Mouse (Mus musculus) stomach, embryonic 16.5 days (tissue): ENCODE measurements around the gene Dusp12. TPM values are rescaled to one million over a fixed set of nuclear protein-coding genes. Genes with fewer than 3 reads are reported as not detected.
A peak's percentile ranks its signal among the peaks of the same experiment; 100 is the strongest.

Experiments used
- ATAC-seq: fragments of 200-750 bp; cut with Nextera tagmentation; 2 replicates; pipeline ENCODE4 v1.8.0; 2017; ENCODE audit warnings: moderate number of reproducible peaks, moderate TSS enrichment; ENCODE audit not compliant: insufficient read depth, low FRiP score
- H3K27ac ChIP-seq: fragments of 300-500 bp; sonication (generic); 2 replicates; pipeline ENCODE4 v1.5.1; 2014; ENCODE audit warnings: low read length
- H3K27me3 ChIP-seq: fragments of 300-500 bp; sonication (generic); 2 replicates; pipeline ENCODE4 v1.6.1; 2014; ENCODE audit warnings: low read length, control low read depth, mixed read lengths; ENCODE audit not compliant: control insufficient read depth, insufficient read depth
- H3K36me3 ChIP-seq: fragments of 300-500 bp; sonication (generic); 2 replicates; pipeline ENCODE4 v1.6.1; 2014; ENCODE audit warnings: low read length; ENCODE audit not compliant: control insufficient read depth, insufficient read depth
- H3K4me1 ChIP-seq: fragments of 300-500 bp; sonication (generic); 2 replicates; pipeline ENCODE4 v1.6.1; 2014; ENCODE audit warnings: low read length, control low read depth, mixed read lengths; ENCODE audit not compliant: control insufficient read depth, insufficient read depth
- H3K4me2 ChIP-seq: fragments of 300-500 bp; sonication (generic); 2 replicates; pipeline ENCODE4 v1.6.1; 2014; ENCODE audit warnings: low read depth, low read length, mixed read lengths
- H3K4me3 ChIP-seq: fragments of 300-500 bp; sonication (generic); replicated peaks from 2 replicates; pipeline ENCODE4 v1.5.1; 2014; ENCODE audit warnings: mild to moderate bottlenecking, low read length
- H3K9ac ChIP-seq: fragments of 300-500 bp; sonication (generic); 2 replicates; pipeline ENCODE4 v1.6.1; 2014; ENCODE audit warnings: low read length
- H3K9me3 ChIP-seq: fragments of 300-500 bp; sonication (generic); replicated peaks from 2 replicates; pipeline ENCODE4 v1.6.1; 2016; ENCODE audit warnings: low read length, control low read depth; ENCODE audit not compliant: control insufficient read depth
- WGBS: fragments of 180-500 bp; shearing (Covaris S2); extraction: QIAGEN DNeasy Blood & Tissue Kit; methylation state at CpG from one replicate; pipeline ENCODE4 v1.1.7; 2014; 5-methylcytosine and 5-hydroxymethylcytosine counted together
- polyA plus RNA-seq: library from polyadenylated mRNA; unstranded; fragments of >200 nt; fragmentation: Nextera tagmentation; extraction: Ambion mirVana; gene quantifications from 2 replicates; pipeline ENCODE4 v1.2.1, GENCODE M21; 2015

Gene Dusp12
- polyA plus RNA-seq = 33.1 and 38.3 TPM in 2 replicates

- Histone ChIP-seq H3K4me3 (peak within 1 kb of the TSS; percentile 98), H3K4me1 (peaks cover 8% of the 10 kb centered on the region; the same call in 1 of the 2 replicates), H3K9ac (peak within 1 kb of the TSS; percentile 88), H3K27ac (peak within 1 kb of the TSS; percentile 88), H3K9me3 (no peaks in the 10 kb centered on the region), H3K36me3 (peaks cover 7% of the 10 kb centered on the region; the same call in 1 of the 2 replicates), H3K4me2 (peak within 1 kb of the TSS; percentile 69), H3K27me3 (no peaks in the 10 kb centered on the region)
- peak; percentile 89 for ATAC-seq
- under 1% methylated on average over 46 of the region's 46 CpGs for WGBS
Measured at GRCm38 (mm10) chr1:170884978-170885561, at the start of gene Dusp12, which contains the start of gene Gm26620. Gene Dusp12, minus strand, starts transcription at chr1:170885540. Gene Gm26620, plus strand, starts transcription at chr1:170885065.

DNA sequence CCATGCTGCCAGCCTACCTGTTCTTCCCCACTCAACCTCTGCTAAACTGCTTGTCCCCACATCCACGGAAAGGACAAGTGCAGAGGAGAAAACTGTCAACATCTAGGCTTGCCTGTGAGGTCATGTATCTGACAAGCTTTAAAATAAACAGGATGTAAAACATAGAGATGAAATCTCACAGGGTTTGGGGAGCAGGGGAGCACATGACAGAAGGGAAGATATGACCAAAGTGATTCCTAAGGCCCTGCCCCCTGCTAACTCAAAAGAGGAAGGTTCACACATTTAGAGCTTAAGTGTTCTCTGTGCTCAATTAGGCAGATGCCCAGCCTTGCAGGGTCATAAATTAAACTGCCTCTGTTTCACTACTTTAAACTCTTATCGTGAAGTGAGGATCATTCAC is 49.0 kb upstream of the Dusp12 start:
- Histone ChIP-seq H3K36me3 (no peaks in the 10 kb centered on the region), H3K9me3 (no peaks in the 10 kb centered on the region), H3K4me3 (no peak overlapping the region), H3K4me2 (no peak overlapping the region), H3K27me3 (no peaks in the 10 kb centered on the region), H3K9ac (no peak overlapping the region), H3K27ac (no peak overlapping the region), H3K4me1 (no peaks in the 10 kb centered on the region)
- ATAC-seq = no peak
- 47% methylated on average over 2 of the region's 2 CpGs for WGBS

- no peak overlapping the region for H3K9ac ChIP-seq
- no peak overlapping the region for H3K4me3 ChIP-seq
- ATAC-seq = no peak
- H3K27ac ChIP-seq = no peak overlapping the region
- 73% methylated on average over 1 of the region's 1 CpGs for WGBS
- no peaks in the 10 kb centered on the region for H3K27me3 ChIP-seq
- no peak overlapping the region for H3K4me2 ChIP-seq
- no peaks in the 10 kb centered on the region for H3K9me3 ChIP-seq
- H3K36me3 ChIP-seq = no peaks in the 10 kb centered on the region
- H3K4me1 ChIP-seq = no peaks in the 10 kb centered on the region
Measured at GRCm38 (mm10) chr1:170933940-170934339, 48.6 kb upstream of the Dusp12 start.

- H3K27me3 ChIP-seq = no peaks in the 10 kb centered on the region
- H3K9me3 ChIP-seq = no peaks in the 10 kb centered on the region
- H3K4me3 ChIP-seq = no peak overlapping the region
- no peak overlapping the region for H3K4me2 ChIP-seq
- H3K4me1 ChIP-seq = no peaks in the 10 kb centered on the region
- 69% methylated on average over 6 of the region's 6 CpGs for WGBS
- no peak for ATAC-seq
- H3K27ac ChIP-seq = no peak overlapping the region
- no peak overlapping the region for H3K9ac ChIP-seq
- no peaks in the 10 kb centered on the region for H3K36me3 ChIP-seq
Measured at GRCm38 (mm10) chr1:170933386-170933920, 48.1 kb upstream of the Dusp12 start.

GRCm38 (mm10) chr1:170932043-170932442 is 46.7 kb upstream of the Dusp12 start:
- H3K27ac ChIP-seq = no peak overlapping the region
- H3K4me2 ChIP-seq = no peak overlapping the region
- no peak overlapping the region for H3K9ac ChIP-seq
- H3K4me3 ChIP-seq = no peak overlapping the region
- no peaks in the 10 kb centered on the region for H3K9me3 ChIP-seq
- no peaks in the 10 kb centered on the region for H3K27me3 ChIP-seq
- H3K4me1 ChIP-seq = no peaks in the 10 kb centered on the region
- ATAC-seq = no peak
- H3K36me3 ChIP-seq = no peaks in the 10 kb centered on the region
- 71% methylated on average over 3 of the region's 3 CpGs for WGBS

DNA sequence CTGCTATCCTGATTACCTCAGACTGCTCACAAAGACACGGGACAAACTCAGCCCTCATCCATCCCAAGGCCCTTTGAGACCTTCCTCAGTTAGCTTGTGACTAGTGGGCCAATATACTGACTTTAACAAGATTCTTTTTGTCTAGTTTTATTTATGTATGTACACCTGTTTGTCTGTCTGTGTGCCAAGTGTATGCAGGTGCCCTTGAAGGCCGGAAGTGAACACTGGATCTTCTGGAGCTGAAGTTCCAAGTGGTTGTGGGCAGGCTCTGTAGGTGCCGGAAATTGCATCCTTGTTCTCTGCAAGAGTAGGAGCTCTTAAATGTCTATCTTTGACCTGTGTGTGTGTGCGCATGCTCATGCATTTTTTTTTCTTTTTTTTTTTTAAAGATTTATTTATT is 43.9 kb upstream of the Dusp12 start:
- H3K4me1 ChIP-seq = no peaks in the 10 kb centered on the region
- no peak overlapping the region for H3K4me3 ChIP-seq
- no peak for ATAC-seq
- no peaks in the 10 kb centered on the region for H3K9me3 ChIP-seq
- H3K27me3 ChIP-seq = no peaks in the 10 kb centered on the region
- no peak overlapping the region for H3K4me2 ChIP-seq
- no peaks in the 10 kb centered on the region for H3K36me3 ChIP-seq
- WGBS = 82% methylated on average over 4 of the region's 4 CpGs
- H3K9ac ChIP-seq = no peak overlapping the region
- no peak overlapping the region for H3K27ac ChIP-seq

DNA sequence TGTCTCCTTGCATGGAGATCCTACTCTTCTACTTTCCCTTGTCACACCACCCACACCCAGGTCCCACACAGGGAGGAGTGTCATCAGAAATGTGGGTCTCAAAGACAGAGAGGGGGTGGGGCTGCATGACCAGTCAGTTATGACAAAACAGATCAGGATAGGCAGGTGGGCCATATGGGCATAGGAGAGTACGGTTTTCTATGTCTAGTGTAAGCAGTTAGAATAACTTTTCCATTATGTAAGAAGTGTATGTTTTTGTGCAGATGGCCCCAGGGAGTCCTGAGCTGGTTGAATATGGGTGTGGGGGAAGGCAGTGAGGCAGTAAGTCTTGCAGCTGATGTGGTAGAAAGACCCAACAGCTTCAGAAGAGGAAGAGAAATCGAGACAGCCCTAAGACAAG is 43.1 kb upstream of the Dusp12 start:
- Histone ChIP-seq H3K9ac (no peak overlapping the region), H3K4me3 (no peak overlapping the region), H3K27me3 (no peaks in the 10 kb centered on the region), H3K4me2 (no peak overlapping the region), H3K9me3 (no peaks in the 10 kb centered on the region), H3K4me1 (no peaks in the 10 kb centered on the region), H3K36me3 (no peaks in the 10 kb centered on the region), H3K27ac (no peak overlapping the region)
- ATAC-seq = no peak
- WGBS = 49% methylated on average over 2 of the region's 2 CpGs

DNA sequence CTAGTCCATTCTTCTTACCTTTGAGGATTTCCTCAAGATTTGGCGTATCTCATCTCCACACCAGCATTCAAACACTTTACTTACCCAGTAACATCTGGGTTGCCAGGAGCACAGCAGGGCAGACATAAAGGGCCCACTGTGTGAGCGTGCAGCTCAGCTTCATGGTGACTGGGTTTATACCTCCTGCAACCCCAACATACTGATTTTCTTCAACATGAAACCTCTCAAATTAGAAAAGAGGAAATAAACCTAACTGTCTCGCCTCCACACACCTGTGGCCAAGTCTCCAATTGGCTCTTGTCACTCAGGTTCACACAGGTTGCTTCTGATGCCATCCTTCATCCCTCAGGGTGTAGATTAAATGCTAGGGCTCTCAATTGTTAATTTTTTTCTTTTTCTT is 42.0 kb upstream of the Dusp12 start, which contains the start of gene Fcrla:
Fcrla (minus strand) TSS at position 206 of the 400 bp plus-strand sequence.
- no peak within 1 kb of the TSS for H3K4me3 ChIP-seq
- no peaks in the 10 kb centered on the region for H3K9me3 ChIP-seq
- no peak within 1 kb of the TSS for H3K4me2 ChIP-seq
- no peak for ATAC-seq
- H3K9ac ChIP-seq = no peak within 1 kb of the TSS
- H3K4me1 ChIP-seq = no peaks in the 10 kb centered on the region
- H3K27me3 ChIP-seq = no peaks in the 10 kb centered on the region
- WGBS = 82% methylated on average over 3 of the region's 3 CpGs
- no peak within 1 kb of the TSS for H3K27ac ChIP-seq
- no peaks in the 10 kb centered on the region for H3K36me3 ChIP-seq

GRCm38 (mm10) chr1:170926941-170927340 is 41.6 kb upstream of the Dusp12 start:
- 40% methylated on average over 6 of the region's 6 CpGs for WGBS
- no peaks in the 10 kb centered on the region for H3K36me3 ChIP-seq
- no peak overlapping the region for H3K4me2 ChIP-seq
- no peak overlapping the region for H3K27ac ChIP-seq
- no peak overlapping the region for H3K9ac ChIP-seq
- no peak for ATAC-seq
- H3K27me3 ChIP-seq = no peaks in the 10 kb centered on the region
- H3K9me3 ChIP-seq = no peaks in the 10 kb centered on the region
- H3K4me3 ChIP-seq = no peak overlapping the region
- no peaks in the 10 kb centered on the region for H3K4me1 ChIP-seq
